Mouse (Mus musculus): ENCODE measurements around the gene Gm20696. TPM values are rescaled to one million over a fixed set of nuclear protein-coding genes. Genes with fewer than 3 reads are reported as not detected.

Gm20696 gene
- polyA plus RNA-seq, 1 experiment: not detected

- Histone ChIP-seq H3K4me3 (ENCODE audit: insufficient read depth, low read depth, low read length) (no peak overlapping the region), H3K27ac (replicated peaks; ENCODE audit: low read depth, low read length) (no peak overlapping the region), H3K4me1 (ENCODE audit: control insufficient read depth, insufficient read depth, insufficient read length, low read length) (peaks cover 15% of the 10 kb centered on the region)
Observed at GRCm38 (mm10) chr6:99260941-99261736, 405.5 kb downstream of the Gm20696 start.

- H3K4me1 ChIP-seq (ENCODE audit: control insufficient read depth, insufficient read depth, insufficient read length, low read length): no peaks in the 10 kb centered on the region
- no peak overlapping the region for H3K27ac ChIP-seq (replicated peaks; ENCODE audit: low read depth, low read length)
- H3K4me3 ChIP-seq (ENCODE audit: insufficient read depth, low read depth, low read length): no peak overlapping the region
Observed at GRCm38 (mm10) chr6:99258346-99258745, 408.3 kb downstream of the Gm20696 start.

- Histone ChIP-seq H3K4me1 (ENCODE audit: control insufficient read depth, insufficient read depth, insufficient read length, low read length) (0 out of 2 replicates have a peak, but pooled peaks cover under 1% of the 10 kb centered on the region), H3K4me3 (ENCODE audit: insufficient read depth, low read depth, low read length) (no peak overlapping the region), H3K27ac (replicated peaks; ENCODE audit: low read depth, low read length) (no peak overlapping the region)
Observed at GRCm38 (mm10) chr6:99257676-99258075, 408.9 kb downstream of the Gm20696 start.

GRCm38 (mm10) chr6:99253331-99253730 lies 413.3 kb downstream of the Gm20696 start:
- Histone ChIP-seq H3K4me1 (ENCODE audit: control insufficient read depth, insufficient read depth, insufficient read length, low read length) (0 out of 2 replicates have a peak, but pooled peaks cover 3% of the 10 kb centered on the region), H3K4me3 (ENCODE audit: insufficient read depth, low read depth, low read length) (no peak overlapping the region), H3K27ac (replicated peaks; ENCODE audit: low read depth, low read length) (no peak overlapping the region)

- Histone ChIP-seq H3K4me1 (ENCODE audit: control insufficient read depth, insufficient read depth, insufficient read length, low read length) (0 out of 2 replicates have a peak, but pooled peaks cover 3% of the 10 kb centered on the region), H3K27ac (replicated peaks; ENCODE audit: low read depth, low read length) (no peak overlapping the region), H3K4me3 (ENCODE audit: insufficient read depth, low read depth, low read length) (no peak overlapping the region)
Observed at GRCm38 (mm10) chr6:99252816-99253215, 413.8 kb downstream of the Gm20696 start.

GRCm38 (mm10) chr6:99251924-99252323 lies 414.7 kb downstream of the Gm20696 start:
- Histone ChIP-seq H3K27ac (replicated peaks; ENCODE audit: low read depth, low read length) (no peak overlapping the region), H3K4me3 (ENCODE audit: insufficient read depth, low read depth, low read length) (no peak overlapping the region), H3K4me1 (ENCODE audit: control insufficient read depth, insufficient read depth, insufficient read length, low read length) (0 out of 2 replicates have a peak, but pooled peaks cover 3% of the 10 kb centered on the region)

GRCm38 (mm10) chr6:99251222-99251621 lies 415.4 kb downstream of the Gm20696 start:
- H3K4me3 ChIP-seq (ENCODE audit: insufficient read depth, low read depth, low read length): no peak overlapping the region
- no peak overlapping the region for H3K27ac ChIP-seq (replicated peaks; ENCODE audit: low read depth, low read length)
- H3K4me1 ChIP-seq (ENCODE audit: control insufficient read depth, insufficient read depth, insufficient read length, low read length): 0 out of 2 replicates have a peak, but pooled peaks cover 3% of the 10 kb centered on the region

- 0 out of 2 replicates have a peak, but pooled peaks cover 3% of the 10 kb centered on the region for H3K4me1 ChIP-seq (ENCODE audit: control insufficient read depth, insufficient read depth, insufficient read length, low read length)
- H3K27ac ChIP-seq (replicated peaks; ENCODE audit: low read depth, low read length): no peak overlapping the region
- no peak overlapping the region for H3K4me3 ChIP-seq (ENCODE audit: insufficient read depth, low read depth, low read length)
Observed at GRCm38 (mm10) chr6:99249496-99250030, 417.0 kb downstream of the Gm20696 start.

GRCm38 (mm10) chr6:99248396-99248795 lies 418.2 kb downstream of the Gm20696 start:
- 0 out of 2 replicates have a peak, but pooled peaks cover 3% of the 10 kb centered on the region for H3K4me1 ChIP-seq (ENCODE audit: control insufficient read depth, insufficient read depth, insufficient read length, low read length)
- H3K27ac ChIP-seq (replicated peaks; ENCODE audit: low read depth, low read length): no peak overlapping the region
- no peak overlapping the region for H3K4me3 ChIP-seq (ENCODE audit: insufficient read depth, low read depth, low read length)

GRCm38 (mm10) chr6:99241625-99242395 lies 424.8 kb downstream of the Gm20696 start:
- Histone ChIP-seq H3K4me3 (ENCODE audit: insufficient read depth, low read depth, low read length) (no peak overlapping the region), H3K27ac (replicated peaks; ENCODE audit: low read depth, low read length) (no peak overlapping the region), H3K4me1 (ENCODE audit: control insufficient read depth, insufficient read depth, insufficient read length, low read length) (no peaks in the 10 kb centered on the region)

- Histone ChIP-seq H3K4me1 (ENCODE audit: control insufficient read depth, insufficient read depth, insufficient read length, low read length) (no peaks in the 10 kb centered on the region), H3K4me3 (ENCODE audit: insufficient read depth, low read depth, low read length) (no peak overlapping the region), H3K27ac (replicated peaks; ENCODE audit: low read depth, low read length) (no peak overlapping the region)
Observed at GRCm38 (mm10) chr6:99240764-99241163, 425.8 kb downstream of the Gm20696 start.

GRCm38 (mm10) chr6:99235588-99235987 lies 431.0 kb downstream of the Gm20696 start:
- H3K4me3 ChIP-seq (ENCODE audit: insufficient read depth, low read depth, low read length): no peak overlapping the region
- no peak overlapping the region for H3K27ac ChIP-seq (replicated peaks; ENCODE audit: low read depth, low read length)
- H3K4me1 ChIP-seq (ENCODE audit: control insufficient read depth, insufficient read depth, insufficient read length, low read length): no peaks in the 10 kb centered on the region

- Histone ChIP-seq H3K4me1 (ENCODE audit: control insufficient read depth, insufficient read depth, insufficient read length, low read length) (peaks cover 2% of the 10 kb centered on the region; the same call in 1 of the 2 replicates), H3K27ac (replicated peaks; ENCODE audit: low read depth, low read length) (no peak overlapping the region), H3K4me3 (ENCODE audit: insufficient read depth, low read depth, low read length) (no peak overlapping the region)
Observed at GRCm38 (mm10) chr6:99233411-99233810, 433.2 kb downstream of the Gm20696 start.

- H3K27ac ChIP-seq (replicated peaks; ENCODE audit: low read depth, low read length): no peak overlapping the region
- peaks cover 2% of the 10 kb centered on the region; the same call in 1 of the 2 replicates for H3K4me1 ChIP-seq (ENCODE audit: control insufficient read depth, insufficient read depth, insufficient read length, low read length)
- H3K4me3 ChIP-seq (ENCODE audit: insufficient read depth, low read depth, low read length): no peak overlapping the region
Observed at GRCm38 (mm10) chr6:99228336-99228870, 438.2 kb downstream of the Gm20696 start.

- no peak overlapping the region for H3K4me3 ChIP-seq (ENCODE audit: insufficient read depth, low read depth, low read length)
- H3K4me1 ChIP-seq (ENCODE audit: control insufficient read depth, insufficient read depth, insufficient read length, low read length): no peaks in the 10 kb centered on the region; the same call in 1 of the 2 replicates
- H3K27ac ChIP-seq (replicated peaks; ENCODE audit: low read depth, low read length): no peak overlapping the region
Observed at GRCm38 (mm10) chr6:99221147-99221546, 445.4 kb downstream of the Gm20696 start.

Measured in brown adipose tissue, adult 24 weeks (tissue).